Mouse (Mus musculus): ENCODE data around the gene Cd79b.

Cd79b gene

GRCm38 (mm10) chr11:106273811-106274210 is 40.8 kb downstream of the Cd79b start:
- no peak for DNase-seq (ENCODE audit: low read depth, low spot score)

- no peak for DNase-seq (ENCODE audit: low read depth, low spot score)
Measured at GRCm38 (mm10) chr11:106273311-106273684, 41.3 kb downstream of the Cd79b start.

GRCm38 (mm10) chr11:106272644-106273310 is 41.8 kb downstream of the Cd79b start, which contains the start of gene Smarcd2:
Gene Smarcd2, minus strand, starts transcription at chr11:106272972.
- DNase-seq (ENCODE audit: low read depth, low spot score), result peak; percentile 98

GRCm38 (mm10) chr11:106271794-106272643 is 42.5 kb downstream of the Cd79b start:
- peak; percentile 36 for DNase-seq (ENCODE audit: low read depth, low spot score)

- no peak for DNase-seq (ENCODE audit: low read depth, low spot score)
Measured at GRCm38 (mm10) chr11:106271131-106271793, 43.3 kb downstream of the Cd79b start.

- peak; percentile 30 for DNase-seq (ENCODE audit: low read depth, low spot score)
Measured at GRCm38 (mm10) chr11:106269060-106269431, 45.5 kb downstream of the Cd79b start.

- peak; percentile 92 for DNase-seq (ENCODE audit: low read depth, low spot score)
Measured at GRCm38 (mm10) chr11:106268326-106269059, 46.1 kb downstream of the Cd79b start.

GRCm38 (mm10) chr11:106267871-106268270 is 46.7 kb downstream of the Cd79b start:
- DNase-seq (ENCODE audit: low read depth, low spot score), result no peak

- peak; percentile 26 for DNase-seq (ENCODE audit: low read depth, low spot score)
Measured at GRCm38 (mm10) chr11:106267311-106267852, 47.2 kb downstream of the Cd79b start.

- DNase-seq (ENCODE audit: low read depth, low spot score), result no peak
Measured at GRCm38 (mm10) chr11:106266431-106266830, 48.1 kb downstream of the Cd79b start.

GRCm38 (mm10) chr11:106265570-106265969 is 49.0 kb downstream of the Cd79b start:
- DNase-seq (ENCODE audit: low read depth, low spot score), result no peak

GRCm38 (mm10) chr11:106264988-106265387 is 49.6 kb downstream of the Cd79b start:
- no peak for DNase-seq (ENCODE audit: low read depth, low spot score)

- no peak for DNase-seq (ENCODE audit: low read depth, low spot score)
Measured at GRCm38 (mm10) chr11:106263963-106264362, 50.6 kb downstream of the Cd79b start.

Measured in skeletal muscle tissue, adult 2 months (tissue).